Mouse (Mus musculus): Measurements from ENCODE around the gene Gns. TPM values are rescaled to one million over a fixed set of nuclear protein-coding genes. Genes with fewer than 3 reads are reported as not detected.

Gene Gns
- total RNA-seq, 1 experiment, result 61.0 TPM

GRCm38 (mm10) chr10:121340754-121341593, 23.9 kb upstream of the Gns start:
- TF ChIP-seq ZNF384 (IDR thresholded peaks at IDR 0.05; ENCODE audit: low read depth, low read length), result no peak
- TF ChIP-seq HCFC1 (IDR thresholded peaks at IDR 0.05; ENCODE audit: borderline replicate concordance, insufficient read depth, low read length), result no peak
- TF ChIP-seq CHD2 (IDR thresholded peaks at IDR 0.05; ENCODE audit: low read depth, low read length), result no peak
- Histone ChIP-seq H3K27ac (ENCODE audit: insufficient read depth, low read depth, low read length, poor library complexity, severe bottlenecking) (no peak overlapping the region), H3K36me3 (ENCODE audit: control insufficient read depth, insufficient read depth, low read length, poor library complexity, severe bottlenecking) (no peaks in the 10 kb centered on the region), H3K4me3 (ENCODE audit: insufficient read depth in 1 of 2, low read depth in 1 of 2, low read length in 2 of 2, poor library complexity in 1 of 2, severe bottlenecking in 1 of 2) (no peak overlapping the region), H3K9ac (ENCODE audit: insufficient read depth, low read depth, low read length, poor library complexity, severe bottlenecking) (no peak overlapping the region; the same call in 1 of the 2 replicates), H3K4me1 (ENCODE audit: control insufficient read depth in 2 of 2, insufficient read depth in 2 of 2, low read length in 2 of 2, poor library complexity in 1 of 2) (peaks cover 0 to 8% of the 10 kb centered on the region in 2 experiments; a peak in 1 of 4 replicates), H3K9me3 (ENCODE audit: control insufficient read depth, insufficient read depth, low read depth, low read length) (no peaks in the 10 kb centered on the region)
- in situ Hi-C loops (cut with MboI; ENCODE audit: low sequenced_read_pairs in 2 of 2, unreplicated experiment in 2 of 2), result no loop called here
- DNase-seq (ENCODE audit: low read depth, low spot score), result no peak

DNA sequence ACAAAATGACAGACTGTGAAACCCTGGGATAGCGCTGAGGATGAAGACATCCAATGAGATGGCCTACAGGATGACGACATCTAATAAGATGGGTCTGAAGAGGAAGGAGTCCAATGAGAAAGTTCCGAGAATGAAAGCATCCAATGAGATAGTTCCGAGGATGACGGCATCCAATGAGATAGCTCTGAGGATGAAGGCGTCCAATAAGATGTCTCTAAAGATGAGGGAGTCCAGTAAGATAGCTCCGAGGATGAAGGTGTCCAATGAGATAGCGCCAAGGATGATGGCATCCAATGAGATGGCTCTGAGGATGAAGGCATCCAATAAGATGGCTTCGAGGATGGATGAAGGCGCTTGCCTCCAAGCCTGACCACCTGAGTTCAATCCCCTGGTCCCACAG, 22.6 kb upstream of the Gns start:
- TF ChIP-seq CHD2 (IDR thresholded peaks at IDR 0.05; ENCODE audit: low read depth, low read length) (peak; percentile 69; the same call in 1 of the 2 replicates), ZNF384 (IDR thresholded peaks at IDR 0.05; ENCODE audit: low read depth, low read length) (no peak)
- in situ Hi-C loops (cut with MboI; ENCODE audit: low sequenced_read_pairs in 2 of 2, unreplicated experiment in 2 of 2), result no loop called here

GRCm38 (mm10) chr10:121343867-121344266, 21.0 kb upstream of the Gns start:
- Histone ChIP-seq H3K4me1 (ENCODE audit: control insufficient read depth in 2 of 2, insufficient read depth in 2 of 2, low read length in 2 of 2, poor library complexity in 1 of 2) (peaks cover 0 to 5% of the 10 kb centered on the region in 2 experiments; a peak in 1 of 4 replicates), H3K27ac (ENCODE audit: insufficient read depth, low read depth, low read length, poor library complexity, severe bottlenecking) (no peak overlapping the region), H3K9ac (ENCODE audit: insufficient read depth, low read depth, low read length, poor library complexity, severe bottlenecking) (no peak overlapping the region), H3K36me3 (ENCODE audit: control insufficient read depth, insufficient read depth, low read length, poor library complexity, severe bottlenecking) (no peaks in the 10 kb centered on the region), H3K9me3 (ENCODE audit: control insufficient read depth, insufficient read depth, low read depth, low read length) (no peaks in the 10 kb centered on the region), H3K4me3 (ENCODE audit: insufficient read depth in 1 of 2, low read depth in 1 of 2, low read length in 2 of 2, poor library complexity in 1 of 2, severe bottlenecking in 1 of 2) (no peak overlapping the region)
- no peak for TF ChIP-seq CHD2 (IDR thresholded peaks at IDR 0.05; ENCODE audit: low read depth, low read length)
- no peak for TF ChIP-seq ZC3H11A (IDR thresholded peaks at IDR 0.05; ENCODE audit: borderline replicate concordance, low read depth, low read length)
- no peak for TF ChIP-seq MAFK (IDR thresholded peaks at IDR 0.05; ENCODE audit: insufficient read depth, low read depth, low read length)
- TF ChIP-seq HCFC1 (IDR thresholded peaks at IDR 0.05; ENCODE audit: borderline replicate concordance, insufficient read depth, low read length), result no peak
- no peak for TF ChIP-seq ZNF384 (IDR thresholded peaks at IDR 0.05; ENCODE audit: low read depth, low read length)
- DNase-seq (ENCODE audit: low read depth, low spot score), result no peak
- in situ Hi-C loops (cut with MboI; ENCODE audit: low sequenced_read_pairs in 2 of 2, unreplicated experiment in 2 of 2), result no loop called here

More for the DNA sequence above, 22.6 kb upstream of the Gns start:
- no peak for DNase-seq (ENCODE audit: low read depth, low spot score)
- H3K9me3 ChIP-seq (ENCODE audit: control insufficient read depth, insufficient read depth, low read depth, low read length), result no peaks in the 10 kb centered on the region
- H3K4me1 ChIP-seq (ENCODE audit: control insufficient read depth in 2 of 2, insufficient read depth in 2 of 2, low read length in 2 of 2, poor library complexity in 1 of 2), result peaks cover 0 to 5% of the 10 kb centered on the region in 2 experiments; a peak in 1 of 4 replicates
- no peak overlapping the region for H3K4me3 ChIP-seq (ENCODE audit: insufficient read depth in 1 of 2, low read depth in 1 of 2, low read length in 2 of 2, poor library complexity in 1 of 2, severe bottlenecking in 1 of 2)
- no peak overlapping the region for H3K9ac ChIP-seq (ENCODE audit: insufficient read depth, low read depth, low read length, poor library complexity, severe bottlenecking)
- H3K27ac ChIP-seq (ENCODE audit: insufficient read depth, low read depth, low read length, poor library complexity, severe bottlenecking), result no peak overlapping the region; the same call in 1 of the 2 replicates
- no peaks in the 10 kb centered on the region for H3K36me3 ChIP-seq (ENCODE audit: control insufficient read depth, insufficient read depth, low read length, poor library complexity, severe bottlenecking)

GRCm38 (mm10) chr10:121349244-121349643, 15.6 kb upstream of the Gns start:
- H3K36me3 ChIP-seq (ENCODE audit: control insufficient read depth, insufficient read depth, low read length, poor library complexity, severe bottlenecking), result no peaks in the 10 kb centered on the region
- H3K4me3 ChIP-seq (ENCODE audit: insufficient read depth in 1 of 2, low read depth in 1 of 2, low read length in 2 of 2, poor library complexity in 1 of 2, severe bottlenecking in 1 of 2), result no peak overlapping the region
- H3K9me3 ChIP-seq (ENCODE audit: control insufficient read depth, insufficient read depth, low read depth, low read length), result no peaks in the 10 kb centered on the region
- H3K9ac ChIP-seq (ENCODE audit: insufficient read depth, low read depth, low read length, poor library complexity, severe bottlenecking), result no peak overlapping the region
- no peaks in the 10 kb centered on the region for H3K4me1 ChIP-seq (ENCODE audit: control insufficient read depth in 2 of 2, insufficient read depth in 2 of 2, low read length in 2 of 2, poor library complexity in 1 of 2)
- in situ Hi-C loops (cut with MboI; ENCODE audit: low sequenced_read_pairs in 2 of 2, unreplicated experiment in 2 of 2), result no loop called here
- no peak overlapping the region for H3K27ac ChIP-seq (ENCODE audit: insufficient read depth, low read depth, low read length, poor library complexity, severe bottlenecking)
- no peak for TF ChIP-seq HCFC1 (IDR thresholded peaks at IDR 0.05; ENCODE audit: borderline replicate concordance, insufficient read depth, low read length)
- TF ChIP-seq MAFK (IDR thresholded peaks at IDR 0.05; ENCODE audit: insufficient read depth, low read depth, low read length), result no peak
- TF ChIP-seq CHD2 (IDR thresholded peaks at IDR 0.05; ENCODE audit: low read depth, low read length), result no peak
- TF ChIP-seq ZNF384 (IDR thresholded peaks at IDR 0.05; ENCODE audit: low read depth, low read length), result no peak
- no peak for TF ChIP-seq ZC3H11A (IDR thresholded peaks at IDR 0.05; ENCODE audit: borderline replicate concordance, low read depth, low read length)
- no peak for DNase-seq (ENCODE audit: low read depth, low spot score)
